Mouse (Mus musculus): Measurements from ENCODE around the gene AC124108.1.

- TF ChIP-seq EP300 (IDR thresholded peaks at IDR 0.05; ENCODE audit: low read depth) (no peak), CTCF (IDR thresholded peaks at IDR 0.05; ENCODE audit: low read depth) (no peak)
Observed at GRCm38 (mm10) chr1:132198401-132199071, 7.3 kb downstream of the AC124108.1 start.
